Mouse (Mus musculus): ENCODE data around the gene Sik3.

DNA sequence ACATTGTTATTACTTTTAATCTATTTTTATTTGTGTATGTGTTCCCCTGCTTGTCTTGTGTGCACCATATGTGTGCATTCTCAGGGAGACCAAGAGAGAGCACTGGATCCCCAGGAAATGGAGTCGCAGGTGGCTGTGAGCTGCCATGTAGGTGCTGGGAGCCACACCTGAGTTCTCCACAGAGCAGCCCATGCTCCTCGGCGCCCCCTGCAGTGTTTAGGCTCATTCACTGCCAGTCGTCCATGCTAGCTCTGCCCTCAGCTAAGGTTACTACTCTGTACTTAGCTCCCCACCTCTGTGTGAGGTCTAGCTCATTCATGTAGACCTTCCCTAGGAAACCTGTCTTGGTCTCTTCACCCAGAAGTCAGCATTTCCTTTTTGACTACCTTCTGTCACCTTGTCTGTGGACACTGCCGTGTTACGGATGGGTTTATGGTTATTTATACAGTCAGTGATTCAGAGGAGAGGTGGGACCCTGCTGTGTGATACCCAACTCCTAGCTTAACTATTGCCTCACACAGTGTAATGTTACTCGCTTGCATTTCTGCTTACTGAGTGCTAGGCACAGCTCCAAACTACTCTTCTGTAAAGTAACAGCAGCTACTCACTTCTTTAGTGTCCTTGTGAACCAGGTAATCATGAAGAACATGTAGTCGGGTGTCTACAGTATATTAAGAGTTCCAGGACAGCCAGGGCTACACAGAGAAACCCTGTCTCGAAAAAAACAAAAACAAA is 59.6 kb downstream of the Sik3 start:
- peak; percentile 36 for TF ChIP-seq CTCF (IDR thresholded peaks at IDR 0.05; ENCODE audit: low read depth)
- no peak for TF ChIP-seq EP300 (IDR thresholded peaks at IDR 0.05; ENCODE audit: low read depth)

Data from liver, postnatal 0 days (tissue).